In the genomic region with DNA sequence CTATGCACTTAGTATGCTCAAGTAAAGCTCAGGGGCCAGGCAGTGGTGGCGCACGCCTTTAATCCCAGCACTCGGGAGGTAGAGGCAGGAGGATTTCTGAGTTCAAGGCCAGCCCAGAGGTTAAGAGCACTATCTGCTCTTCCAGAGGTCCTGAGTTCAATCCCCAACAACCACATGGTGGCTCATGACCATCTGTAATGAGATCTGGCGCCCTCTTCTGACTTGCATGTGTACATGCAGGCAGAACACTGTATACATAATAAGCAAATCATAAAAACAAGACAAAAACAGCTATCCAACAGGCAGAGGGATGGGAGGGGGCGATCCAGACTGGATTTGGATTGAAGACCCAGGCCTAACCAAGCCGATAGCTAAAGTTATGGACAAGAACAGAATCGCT, we compare ENCODE assay signal across 10 mouse cellular contexts. TPM values are rescaled to one million over a fixed set of nuclear protein-coding genes. Genes with fewer than 3 reads are reported as not detected.
DNase-seq lines count a peak whose midpoint lies in the region; ATAC-seq and TF ChIP-seq lines count a peak whose summit lies in the region.
"Had no signal": no experiment of that assay in that cellular context is flagged by ENCODE, and none has a peak within 500 bp of the region (broad histone marks: within the 10 kb centered on the region; RNA-seq: fewer than 3 reads in every experiment).

No protein-coding gene starts in this region.

- no peaks in the 10 kb centered on the region for H3K27me3 ChIP-seq in hindbrain, embryonic 11.5 days (ENCODE audit: control insufficient read depth, insufficient read depth, low read length)
- no peaks in the 10 kb centered on the region for H3K27me3 ChIP-seq in hindbrain, embryonic 12.5 days
- H3K27me3 ChIP-seq in E14TG2a.4 (ENCODE audit: insufficient read depth, low read length), result no peaks in the 10 kb centered on the region
- H3K27me3 ChIP-seq in liver, embryonic 12.5 days (replicated peaks), result no peaks in the 10 kb centered on the region

- TF ChIP-seq CTCF in E14TG2a.4 (conservative IDR thresholded peaks at IDR 0.05; ENCODE audit: low read length), result peak; percentile 62

- no peak overlapping the region for H3K4me2 ChIP-seq in hindbrain, embryonic 11.5 days (replicated peaks; ENCODE audit: low read depth, low read length)
- no peak overlapping the region for H3K4me2 ChIP-seq in hindbrain, embryonic 12.5 days (replicated peaks)
- no peak overlapping the region for H3K4me2 ChIP-seq in liver, embryonic 12.5 days

- ATAC-seq in hindbrain, embryonic 11.5 days (ENCODE audit: low FRiP score), result no peak
- no peak for ATAC-seq in hindbrain, embryonic 12.5 days (ENCODE audit: low FRiP score)
- ATAC-seq in liver, embryonic 12.5 days, result no peak

- WGBS in hindbrain, embryonic 11.5 days, result 73% methylated on average over 7 of the region's 7 CpGs
- WGBS in hindbrain, embryonic 12.5 days, result 78% methylated on average over 7 of the region's 7 CpGs
- WGBS in liver, embryonic 12.5 days (ENCODE audit: insufficient replicate concordance), result 54% methylated on average over 7 of the region's 7 CpGs

- no peak overlapping the region for H3K27ac ChIP-seq in hindbrain, embryonic 11.5 days (ENCODE audit: low read depth, low read length)
- no peak overlapping the region for H3K27ac ChIP-seq in hindbrain, embryonic 12.5 days
- peak overlapping the region; percentile 13; the same call in 1 of the 2 replicates for H3K27ac ChIP-seq in liver, embryonic 12.5 days

- no peak overlapping the region for H3K9ac ChIP-seq in hindbrain, embryonic 11.5 days (ENCODE audit: low read depth, low read length)
- no peak overlapping the region for H3K9ac ChIP-seq in hindbrain, embryonic 12.5 days
- no peak overlapping the region for H3K9ac ChIP-seq in liver, embryonic 12.5 days

- H3K4me3 ChIP-seq in hindbrain, embryonic 11.5 days (ENCODE audit: low read depth, low read length), result no peak overlapping the region
- no peak overlapping the region for H3K4me3 ChIP-seq in hindbrain, embryonic 12.5 days
- 0 out of 2 replicates have a peak overlapping the region, but pooled peaks have one; percentile 41 for H3K4me3 ChIP-seq in E14TG2a.4 (replicated peaks; ENCODE audit: low read length)
- no peak overlapping the region for H3K4me3 ChIP-seq in liver, embryonic 12.5 days

- no peaks in the 10 kb centered on the region for H3K9me3 ChIP-seq in hindbrain, embryonic 11.5 days (ENCODE audit: control insufficient read depth, low read length)
- H3K9me3 ChIP-seq in hindbrain, embryonic 12.5 days (replicated peaks), result no peaks in the 10 kb centered on the region
- no peaks in the 10 kb centered on the region for H3K9me3 ChIP-seq in E14TG2a.4 (ENCODE audit: low read length)
- H3K9me3 ChIP-seq in liver, embryonic 12.5 days (replicated peaks), result no peaks in the 10 kb centered on the region

- peak; percentile 40 for DNase-seq in hindbrain, embryonic 11.5 days (ENCODE audit: low spot score)
- peak; percentile 71 for DNase-seq in 416B (ENCODE audit: low read depth)
- DNase-seq in right cerebral cortex, postnatal 4 days, result no peak
- no peak for DNase-seq in layer of hippocampus, adult 9-10 months (ENCODE audit: low spot score)
- DNase-seq: heart, postnatal 4 days; midbrain, embryonic 14.5 days; right cerebral cortex, postnatal 14 days had no signal

- no peaks in the 10 kb centered on the region for H3K4me1 ChIP-seq in hindbrain, embryonic 11.5 days (replicated peaks; ENCODE audit: control insufficient read depth, insufficient read depth, low read length)
- H3K4me1 ChIP-seq in hindbrain, embryonic 12.5 days, result peaks cover 16% of the 10 kb centered on the region
- H3K4me1 ChIP-seq in E14TG2a.4 (replicated peaks; ENCODE audit: low read depth, low read length), result peaks cover 95% of the 10 kb centered on the region
- peaks cover 63% of the 10 kb centered on the region for H3K4me1 ChIP-seq in liver, embryonic 12.5 days

- no peaks in the 10 kb centered on the region for H3K36me3 ChIP-seq in hindbrain, embryonic 11.5 days (ENCODE audit: control insufficient read depth, insufficient read depth, low read length)
- no peaks in the 10 kb centered on the region for H3K36me3 ChIP-seq in hindbrain, embryonic 12.5 days
- H3K36me3 ChIP-seq in E14TG2a.4 (ENCODE audit: insufficient read depth, low read length), result peaks cover 10% of the 10 kb centered on the region
- H3K36me3 ChIP-seq in liver, embryonic 12.5 days, result peaks cover 2% of the 10 kb centered on the region

RNA-seq across cellular contexts. Expression of gene Hsp90ab1, which starts 5.8 kb away (rescaled TPM):
- 1,644 and 1,674 TPM in 2 replicates for polyA plus RNA-seq in hindbrain, embryonic 11.5 days (2014; fragmentation: Nextera tagmentation; extraction: Ambion mirVana)
- 1,350 and 1,487 TPM in 2 replicates for polyA plus RNA-seq in hindbrain, embryonic 12.5 days (2016; fragmentation: Nextera tagmentation; extraction: Ambion mirVana)
- polyA plus RNA-seq in liver, embryonic 12.5 days (2016; fragmentation: Nextera tagmentation; extraction: Ambion mirVana), result 1,007 and 1,098 TPM in 2 replicates

RNA-seq across cellular contexts. Expression of gene Slc35b2, which starts 15.2 kb away (rescaled TPM):
- 89.9 and 91.5 TPM in 2 replicates for polyA plus RNA-seq in hindbrain, embryonic 11.5 days (2014; fragmentation: Nextera tagmentation; extraction: Ambion mirVana)
- polyA plus RNA-seq in hindbrain, embryonic 12.5 days (2016; fragmentation: Nextera tagmentation; extraction: Ambion mirVana), result 90.6 and 92.4 TPM in 2 replicates
- 69.1 and 72.5 TPM in 2 replicates for polyA plus RNA-seq in liver, embryonic 12.5 days (2016; fragmentation: Nextera tagmentation; extraction: Ambion mirVana)

RNA-seq across cellular contexts. Expression of gene Slc29a1, which starts 20.6 kb away (rescaled TPM):
- polyA plus RNA-seq in hindbrain, embryonic 11.5 days (2014; fragmentation: Nextera tagmentation; extraction: Ambion mirVana), result 48.0 and 50.8 TPM in 2 replicates
- 44.4 and 47.2 TPM in 2 replicates for polyA plus RNA-seq in hindbrain, embryonic 12.5 days (2016; fragmentation: Nextera tagmentation; extraction: Ambion mirVana)
- 260 and 267 TPM in 2 replicates for polyA plus RNA-seq in liver, embryonic 12.5 days (2016; fragmentation: Nextera tagmentation; extraction: Ambion mirVana)

RNA-seq across cellular contexts. Expression of gene Mymx, which starts 23.1 kb away (rescaled TPM):
- 1.1 and 1.8 TPM in 2 replicates for polyA plus RNA-seq in hindbrain, embryonic 11.5 days (2014; fragmentation: Nextera tagmentation; extraction: Ambion mirVana)
- polyA plus RNA-seq in hindbrain, embryonic 12.5 days (2016; fragmentation: Nextera tagmentation; extraction: Ambion mirVana), result 1.6 and 5.0 TPM in 2 replicates
- 0.33 TPM in 1 of 2 replicates, not detected in the other for polyA plus RNA-seq in liver, embryonic 12.5 days (2016; fragmentation: Nextera tagmentation; extraction: Ambion mirVana)
- polyA plus RNA-seq: midbrain, embryonic 14.5 days had no signal

RNA-seq across cellular contexts. Expression of gene Nfkbie, which starts 23.3 kb away (rescaled TPM):
- 5.6 and 9.0 TPM in 2 replicates for polyA plus RNA-seq in hindbrain, embryonic 11.5 days (2014; fragmentation: Nextera tagmentation; extraction: Ambion mirVana)
- polyA plus RNA-seq in hindbrain, embryonic 12.5 days (2016; fragmentation: Nextera tagmentation; extraction: Ambion mirVana), result 7.0 and 7.7 TPM in 2 replicates
- 2.0 TPM in 2 replicates for polyA plus RNA-seq in liver, embryonic 12.5 days (2016; fragmentation: Nextera tagmentation; extraction: Ambion mirVana)

Comparison
In these comparisons a context has a peak if more than half of its experiments do, and no peak if none do; other contexts are left out.
1. DNase-seq: peak in hindbrain, embryonic 11.5 days (single experiment) and 416B (single experiment); none in right cerebral cortex, postnatal 4 days (single experiment) and layer of hippocampus, adult 9-10 months (single experiment).